Mouse (Mus musculus): ENCODE measurements around the gene AW209491. TPM values are rescaled to one million over a fixed set of nuclear protein-coding genes. Genes with fewer than 3 reads are reported as not detected.

The AW209491 gene
- polyA plus RNA-seq, 1 experiment: 6.6 TPM

DNA sequence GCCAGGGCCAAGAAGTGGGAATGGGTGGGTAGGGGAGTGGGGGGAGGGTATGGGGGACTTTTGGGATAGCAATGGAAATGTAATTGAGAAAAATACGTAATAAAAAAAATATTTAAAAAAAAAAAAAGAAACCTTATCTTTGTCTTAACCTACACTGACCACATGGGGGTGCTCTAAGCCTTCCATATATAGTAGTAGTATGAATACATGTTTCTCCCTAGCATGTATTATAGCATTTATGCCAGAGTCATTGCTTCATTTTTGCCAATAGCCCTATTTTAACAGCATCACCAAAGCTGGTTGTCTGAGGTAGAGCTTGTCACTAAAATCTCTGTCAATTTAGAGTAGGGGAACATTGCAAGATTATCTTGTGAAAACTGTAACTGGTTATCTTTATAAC lies 19.3 kb downstream of the AW209491 start:
- TF ChIP-seq POLR2A (IDR thresholded peaks at IDR 0.05; ENCODE audit: borderline replicate concordance, low read depth, low read length) (no peak), CTCF (IDR thresholded peaks at IDR 0.05; ENCODE audit: low read depth, low read length) (no peak)
- Histone ChIP-seq H3K27ac (ENCODE audit: insufficient read depth, low read depth, low read length) (no peak overlapping the region), H3K4me3 (ENCODE audit: insufficient read depth, low read length) (no peak overlapping the region), H3K4me1 (ENCODE audit: control insufficient read depth, insufficient read depth, low read length) (no peaks in the 10 kb centered on the region)

- Histone ChIP-seq H3K4me3 (ENCODE audit: insufficient read depth, low read length) (no peak overlapping the region), H3K27ac (ENCODE audit: insufficient read depth, low read depth, low read length) (no peak overlapping the region), H3K4me1 (ENCODE audit: control insufficient read depth, insufficient read depth, low read length) (no peaks in the 10 kb centered on the region)
- no peak for TF ChIP-seq POLR2A (IDR thresholded peaks at IDR 0.05; ENCODE audit: borderline replicate concordance, low read depth, low read length)
- no peak for TF ChIP-seq CTCF (IDR thresholded peaks at IDR 0.05; ENCODE audit: low read depth, low read length)
Observed at GRCm38 (mm10) chr13:14667107-14667506, 37.2 kb downstream of the AW209491 start.

DNA sequence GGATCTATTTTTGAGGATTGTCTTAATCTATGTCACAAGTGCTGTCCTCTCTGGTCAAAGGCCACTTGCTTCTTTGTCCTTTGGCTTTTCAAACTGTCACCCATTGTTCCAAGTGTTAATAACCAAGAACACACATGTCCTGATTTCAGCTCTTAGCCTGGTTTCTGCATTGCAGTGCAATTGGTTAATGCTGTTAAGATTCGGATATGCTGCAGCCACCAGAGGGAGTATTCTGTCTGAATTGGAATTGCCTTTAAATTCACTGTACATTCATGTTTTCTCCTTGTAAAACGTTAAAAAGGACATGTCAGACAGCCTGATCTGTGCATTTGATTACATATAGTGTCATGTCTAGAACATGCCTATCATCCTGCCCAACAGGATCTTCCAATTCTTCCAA lies 40.4 kb downstream of the AW209491 start:
- TF ChIP-seq POLR2A (IDR thresholded peaks at IDR 0.05; ENCODE audit: borderline replicate concordance, low read depth, low read length) (no peak), CTCF (IDR thresholded peaks at IDR 0.05; ENCODE audit: low read depth, low read length) (no peak)
- no peak overlapping the region for H3K27ac ChIP-seq (ENCODE audit: insufficient read depth, low read depth, low read length)
- no peak overlapping the region for H3K4me3 ChIP-seq (ENCODE audit: insufficient read depth, low read length)
- no peaks in the 10 kb centered on the region for H3K4me1 ChIP-seq (ENCODE audit: control insufficient read depth, insufficient read depth, low read length)

Other genes starting within 250 kb of the AW209491 start
- not detected in 2 replicates for gene Hecw1, start 106.9 kb upstream of the AW209491 start, polyA plus RNA-seq (2012; ENCODE audit: insufficient read depth, insufficient read length, missing spikeins)
- gene Mrpl32, start 17.0 kb upstream of the AW209491 start, polyA plus RNA-seq (2012; ENCODE audit: insufficient read depth, insufficient read length, missing spikeins): 55.6 and 68.4 TPM in 2 replicates
- gene Psma2, start 16.9 kb upstream of the AW209491 start, polyA plus RNA-seq (2012; ENCODE audit: insufficient read depth, insufficient read length, missing spikeins): 71.3 and 77.2 TPM in 2 replicates

Measured in bone marrow macrophage, adult 2 months (primary cell).